Mouse (Mus musculus) kidney, adult 2 months (tissue): ENCODE data around the gene Hist3h2ba.

Experiments
- CTCF ChIP-seq: fragments of 200-500 bp; conservative IDR thresholded peaks from 2 replicates; pipeline ENCODE4 v1.5.1; 2011; ENCODE audit warnings: low read depth, mild to moderate bottlenecking, control low read depth, low read length, moderate library complexity, mixed read lengths; ENCODE audit not compliant: insufficient read depth, insufficient read length
- POLR2A ChIP-seq: fragments of 200-500 bp; IDR thresholded peaks from one replicate; pipeline ENCODE4 v1.6.1; 2011; ENCODE audit warnings: low read depth, low read length, control low read depth

DNA sequence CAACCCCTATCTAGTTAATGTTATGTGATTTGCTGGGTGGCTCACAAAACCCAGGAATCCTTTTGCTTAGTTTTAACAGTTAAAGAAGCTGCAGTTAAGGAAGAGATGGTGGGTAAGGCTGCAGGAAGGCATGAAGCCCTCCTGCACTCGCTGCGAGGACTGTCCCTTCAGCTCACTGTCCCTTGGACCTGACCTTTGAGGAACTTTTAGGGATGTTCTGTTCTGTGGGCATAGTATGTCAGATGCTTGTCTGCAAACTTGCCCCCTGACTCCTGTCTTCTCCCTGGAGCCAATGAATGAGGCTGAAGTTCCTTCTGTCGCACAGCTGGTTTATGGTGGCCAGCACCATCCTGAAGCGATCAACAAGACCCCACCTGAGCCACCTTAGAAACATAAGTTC, 40.4 kb downstream of the Hist3h2ba start:
- TF ChIP-seq CTCF (no peak), POLR2A (no peak)
